Mouse (Mus musculus) forebrain, postnatal 0 days (tissue): Measurements from ENCODE around the gene Sowahb. TPM values are rescaled to one million over a fixed set of nuclear protein-coding genes. Genes with fewer than 3 reads are reported as not detected.
A peak's percentile ranks its signal among the peaks of the same experiment; 100 is the strongest.

Experiments
- ATAC-seq: fragments of 200-750 bp; cut with Nextera tagmentation; 2 replicates; pipeline ENCODE4 v1.8.0; 2017; ENCODE audit warnings: mild to moderate bottlenecking, moderate library complexity
- DNase-seq: peaks from one replicate; pipeline ENCODE4 v3.0.0-alpha.2; 2015
- H3K27ac ChIP-seq: fragments of 300-500 bp; sonication (generic); 2 replicates; pipeline ENCODE4 v1.5.1; 2014; ENCODE audit warnings: low read depth, mild to moderate bottlenecking, antibody characterized with exemption, low read length, moderate library complexity, mixed read lengths
- H3K27me3 ChIP-seq: fragments of 300-500 bp; sonication (generic); 2 replicates; pipeline ENCODE4 v1.6.1; 2014; ENCODE audit warnings: mild to moderate bottlenecking, low read length, mixed read lengths; ENCODE audit not compliant: insufficient read depth
- H3K36me3 ChIP-seq: fragments of 300-500 bp; sonication (generic); 2 replicates; pipeline ENCODE4 v1.6.1; 2014; ENCODE audit warnings: mild to moderate bottlenecking, moderate library complexity; ENCODE audit not compliant: insufficient read depth
- H3K4me1 ChIP-seq: fragments of 300-500 bp; sonication (generic); 2 replicates; pipeline ENCODE4 v1.6.1; 2014; ENCODE audit warnings: antibody characterized with exemption; ENCODE audit not compliant: insufficient read depth
- H3K4me2 ChIP-seq: fragments of 300-500 bp; sonication (generic); 2 replicates; pipeline ENCODE4 v1.6.1; 2014; ENCODE audit warnings: low read depth, mild to moderate bottlenecking, moderate library complexity
- H3K4me3 ChIP-seq: fragments of 300-500 bp; sonication (generic); 2 replicates; pipeline ENCODE4 v1.5.1; 2014; ENCODE audit warnings: low read depth, low read length, mixed read lengths
- H3K9ac ChIP-seq: fragments of 300-500 bp; sonication (generic); 2 replicates; pipeline ENCODE4 v1.6.1; 2014; ENCODE audit warnings: mild to moderate bottlenecking
- H3K9me3 ChIP-seq: fragments of 300-500 bp; sonication (generic); 2 replicates; pipeline ENCODE4 v1.6.1; 2016; ENCODE audit warnings: low read length
- CTCF ChIP-seq: sonication (generic); IDR thresholded peaks from 2 replicates; pipeline ENCODE4 v1.5.1; 2016; ENCODE audit warnings: antibody characterized with exemption, control low read depth, low read depth
- WGBS: fragments of 180-500 bp; shearing (Covaris S2); extraction: QIAGEN DNeasy Blood & Tissue Kit; methylation state at CpG from one replicate; pipeline ENCODE4 v1.1.7; 2014; 5-methylcytosine and 5-hydroxymethylcytosine counted together
- polyA plus RNA-seq: library from polyadenylated mRNA; unstranded; fragments of >200 nt; fragmentation: Nextera tagmentation; extraction: Ambion mirVana; gene quantifications from 2 replicates; pipeline ENCODE4 v1.2.1, GENCODE M21; 2015
- total RNA-seq: library from RNA; depleted of rRNA; stranded (reverse); fragments of >200 nt; gene quantifications from 2 replicates; pipeline ENCODE4 v1.2.3, GENCODE M21; 2014

The Sowahb gene
- total and polyA plus RNA-seq, 2 experiments from 2014 or later, result 0.10 to 0.12 TPM

DNA sequence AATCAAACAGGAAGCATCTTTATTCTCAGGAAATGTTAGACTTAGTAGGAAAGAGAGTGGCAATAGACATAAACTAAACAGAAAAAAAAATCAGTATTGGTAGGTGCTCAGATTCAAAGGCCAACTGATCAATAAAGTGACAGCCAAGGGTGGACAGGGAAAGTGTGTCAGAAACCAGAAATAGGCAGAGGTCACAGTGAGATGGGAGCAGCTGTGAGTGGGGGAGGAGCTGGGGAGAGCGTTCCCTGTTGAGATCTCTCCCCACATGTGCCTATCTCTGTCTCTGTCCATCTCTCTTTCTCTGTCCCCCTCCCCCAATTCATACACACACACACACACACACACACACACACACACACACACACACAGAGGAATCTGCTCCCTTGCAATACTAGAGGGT is 5.1 kb upstream of the Sowahb start:
- no peak for TF ChIP-seq CTCF
- Histone ChIP-seq H3K27ac (no peak overlapping the region), H3K4me2 (no peak overlapping the region), H3K9me3 (no peaks in the 10 kb centered on the region), H3K4me3 (no peak overlapping the region), H3K27me3 (peaks cover 3% of the 10 kb centered on the region; the same call in 1 of the 2 replicates), H3K4me1 (0 out of 2 replicates have a peak, but pooled peaks cover 6% of the 10 kb centered on the region), H3K9ac (no peak overlapping the region), H3K36me3 (no peaks in the 10 kb centered on the region)
- ATAC-seq, result no peak
- 83% methylated on average over 1 of the region's 1 CpGs for WGBS
- no peak for DNase-seq

DNA sequence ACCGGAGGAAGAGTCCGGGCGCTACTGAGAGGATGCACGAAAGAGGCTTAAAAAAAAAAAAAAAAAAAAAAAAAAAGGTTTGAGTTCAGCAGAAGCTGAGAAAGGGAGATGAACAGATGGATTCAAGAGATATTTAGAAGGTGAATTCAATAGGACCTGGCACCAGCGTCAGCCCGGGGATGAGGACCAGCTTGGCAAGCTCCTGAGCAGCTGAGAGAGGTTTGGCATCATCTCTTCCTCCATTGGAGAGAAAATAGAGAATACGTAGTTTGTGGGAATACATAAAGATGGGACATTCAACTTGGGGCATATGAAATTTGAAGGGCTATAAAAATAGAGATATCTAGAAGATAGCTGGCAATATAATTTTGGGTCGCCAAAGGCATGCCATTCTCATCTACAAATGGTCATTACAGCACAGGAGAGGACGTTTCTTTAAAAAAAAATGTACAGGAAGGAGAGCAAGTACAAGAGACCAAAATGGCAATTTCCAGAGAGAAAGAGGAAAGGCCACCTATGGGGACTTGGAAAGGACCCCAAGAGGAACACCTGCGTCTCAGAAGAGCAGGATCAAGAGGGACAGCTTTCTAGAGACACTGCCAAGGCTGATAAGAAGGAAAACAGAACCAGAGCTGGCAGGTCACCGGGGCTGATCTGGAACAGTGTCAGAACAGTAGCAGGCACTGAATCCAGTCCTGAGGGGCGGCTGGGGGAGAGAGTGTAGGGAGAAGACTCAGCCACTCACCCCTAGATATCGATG is 3.8 kb upstream of the Sowahb start:
- Histone ChIP-seq H3K36me3 (no peaks in the 10 kb centered on the region), H3K27me3 (peaks cover 17% of the 10 kb centered on the region), H3K9ac (no peak overlapping the region), H3K4me1 (peaks cover 13% of the 10 kb centered on the region), H3K4me2 (no peak overlapping the region), H3K27ac (no peak overlapping the region), H3K9me3 (no peaks in the 10 kb centered on the region), H3K4me3 (no peak overlapping the region)
- no peak for TF ChIP-seq CTCF
- DNase-seq (no peak), ATAC-seq (no peak)
- WGBS, result 47% methylated on average over 13 of the region's 13 CpGs

DNA sequence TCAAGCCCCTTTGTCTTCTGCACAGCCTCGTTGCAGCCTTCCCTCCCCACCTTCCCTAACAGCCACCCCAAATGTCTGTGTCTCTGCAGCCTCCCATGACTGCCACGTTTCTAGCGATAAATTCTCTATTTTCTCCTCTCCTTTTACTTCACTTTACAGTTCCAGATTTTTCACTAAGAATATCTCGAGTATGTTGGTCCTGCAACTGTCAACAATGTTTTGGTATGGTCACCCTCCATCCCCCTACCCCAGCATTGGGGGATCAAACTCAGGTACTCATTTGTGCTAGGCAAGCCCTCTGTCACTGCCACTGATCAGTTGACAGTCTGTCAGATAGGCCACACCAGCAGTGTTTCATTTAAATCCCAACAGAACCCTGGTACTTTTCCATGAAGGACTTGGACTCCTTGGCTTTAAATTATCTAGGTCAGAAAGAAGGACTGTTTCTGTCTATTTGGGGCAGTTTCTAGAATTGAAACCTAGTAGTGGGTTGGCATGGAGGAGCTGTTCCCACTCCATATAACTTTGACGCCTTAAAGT is 1.6 kb upstream of the Sowahb start:
- Histone ChIP-seq H3K27ac (no peak overlapping the region), H3K9me3 (no peaks in the 10 kb centered on the region), H3K4me3 (no peak overlapping the region), H3K27me3 (peaks cover 31% of the 10 kb centered on the region), H3K9ac (no peak overlapping the region), H3K4me1 (peaks cover 13% of the 10 kb centered on the region), H3K36me3 (no peaks in the 10 kb centered on the region), H3K4me2 (no peak overlapping the region)
- no peak for DNase-seq
- ATAC-seq, result no peak
- TF ChIP-seq CTCF, result no peak
- 36% methylated on average over 5 of the region's 5 CpGs for WGBS

- Histone ChIP-seq H3K9ac (peak overlapping the region; percentile 33), H3K36me3 (no peaks in the 10 kb centered on the region), H3K9me3 (no peaks in the 10 kb centered on the region), H3K27ac (no peak overlapping the region), H3K4me3 (peak overlapping the region; percentile 49), H3K27me3 (peaks cover 31% of the 10 kb centered on the region), H3K4me1 (peaks cover 13% of the 10 kb centered on the region), H3K4me2 (peak overlapping the region; percentile 94)
- TF ChIP-seq CTCF, result no peak
- WGBS, result 2% methylated on average over 19 of the region's 19 CpGs
- ATAC-seq (peak; percentile 8; the same call in 1 of the 2 replicates), DNase-seq (no peak)
Observed at GRCm38 (mm10) chr5:93045371-93045714, 521 bp upstream of the Sowahb start.

DNA sequence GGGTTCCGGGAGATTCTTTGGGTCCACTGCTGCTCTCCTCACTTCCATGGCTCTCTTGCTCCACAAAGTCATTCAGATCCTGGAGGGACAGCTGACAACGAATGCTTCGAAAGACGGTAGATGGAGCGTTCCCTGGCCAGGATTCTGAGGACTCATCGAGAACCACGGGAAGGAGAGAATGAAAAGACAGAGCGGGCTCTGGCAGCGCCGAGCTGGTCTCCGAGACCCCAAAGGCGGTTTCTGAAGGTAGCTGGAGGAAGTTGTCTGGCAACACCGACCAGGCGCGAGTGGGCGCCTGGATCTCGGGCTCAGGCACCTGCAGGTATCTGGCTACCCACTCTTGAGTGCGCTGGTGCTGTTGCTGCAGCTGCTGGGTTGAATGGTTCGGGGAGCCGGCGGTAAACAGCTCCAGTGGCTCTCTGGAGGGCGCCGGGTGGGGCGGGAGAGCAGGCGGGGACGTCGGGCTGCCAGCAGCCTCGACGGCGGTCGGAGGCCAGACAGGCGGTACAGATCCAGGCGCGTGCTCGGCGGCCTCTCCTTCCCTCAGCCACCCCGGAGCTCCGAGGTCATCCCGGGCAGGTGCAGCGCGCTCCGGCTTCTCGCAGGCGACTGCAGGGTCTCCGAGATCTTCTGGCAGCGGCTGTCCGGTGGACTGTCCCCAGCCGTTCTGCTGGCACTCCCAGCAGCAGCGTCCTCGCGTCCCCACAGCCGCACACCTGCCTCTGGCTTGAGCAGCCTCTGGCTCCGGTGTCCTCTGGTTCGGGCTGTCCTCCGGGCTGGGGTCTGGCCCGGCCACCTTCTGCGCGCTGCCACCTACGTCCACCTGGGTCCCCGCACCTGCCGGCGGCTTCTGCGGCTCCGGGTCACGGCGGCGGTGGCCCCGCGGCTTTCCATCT is 886 bp downstream of the Sowahb start:
- no peaks in the 10 kb centered on the region for H3K9me3 ChIP-seq
- no peaks in the 10 kb centered on the region for H3K36me3 ChIP-seq
- H3K9ac ChIP-seq, result peak overlapping the region; percentile 33; the same call in 1 of the 2 replicates
- H3K4me3 ChIP-seq, result peak overlapping the region; percentile 49
- H3K4me2 ChIP-seq, result peak overlapping the region; percentile 94
- no peak overlapping the region for H3K27ac ChIP-seq
- peaks cover 13% of the 10 kb centered on the region for H3K4me1 ChIP-seq
- 4% methylated on average over 69 of the region's 69 CpGs for WGBS
- no peak for TF ChIP-seq CTCF
- H3K27me3 ChIP-seq, result peaks cover 31% of the 10 kb centered on the region
- no peak for ATAC-seq
- DNase-seq, result no peak

DNA sequence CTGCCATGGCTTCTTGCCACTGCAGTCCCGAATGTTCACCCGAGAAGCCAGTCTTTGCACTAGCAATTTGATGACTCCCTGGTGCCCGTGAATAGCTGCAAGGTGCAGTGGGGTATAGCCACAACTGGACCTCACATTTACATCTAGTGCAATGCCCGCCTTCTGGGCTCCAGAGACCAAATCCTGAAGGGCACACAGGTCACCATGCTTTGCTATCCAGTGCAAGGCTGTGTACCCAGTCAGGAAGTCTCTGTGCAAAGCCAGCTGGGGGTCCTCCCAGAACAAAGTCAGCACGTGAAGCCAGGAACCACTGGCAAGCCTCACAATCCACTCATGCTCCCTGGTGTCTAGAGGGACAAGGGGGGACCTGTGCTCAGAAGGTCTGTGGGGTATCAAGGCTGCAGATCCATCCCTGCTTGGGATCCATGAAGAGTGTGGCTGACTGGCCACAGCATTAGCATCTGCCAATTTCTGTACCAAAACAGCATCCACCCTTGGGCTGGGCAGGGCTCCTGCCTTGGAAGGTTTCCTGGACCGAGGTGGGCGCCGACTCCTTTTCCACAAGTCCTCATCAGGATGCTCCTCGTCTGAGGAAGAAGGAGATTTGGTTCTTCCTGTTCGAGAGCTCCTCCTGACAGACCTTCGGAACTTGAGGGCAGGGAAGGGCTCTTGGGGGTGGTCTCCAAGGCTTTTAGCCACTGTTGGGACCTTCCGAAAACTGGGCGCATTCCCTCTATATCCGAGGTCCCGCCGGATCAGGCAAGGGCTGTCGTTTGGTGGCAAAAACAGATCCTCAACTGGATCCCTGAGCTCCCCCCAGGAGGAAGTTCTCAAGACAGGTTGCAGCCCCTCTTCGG is 1.8 kb downstream of the Sowahb start:
- TF ChIP-seq CTCF, result no peak
- H3K4me1 ChIP-seq, result peaks cover 13% of the 10 kb centered on the region
- H3K4me3 ChIP-seq, result 0 out of 2 replicates have a peak overlapping the region, but pooled peaks have one; percentile 49
- H3K9ac ChIP-seq, result no peak overlapping the region
- DNase-seq (no peak), ATAC-seq (no peak)
- H3K27me3 ChIP-seq, result peaks cover 31% of the 10 kb centered on the region
- no peaks in the 10 kb centered on the region for H3K9me3 ChIP-seq
- H3K4me2 ChIP-seq, result no peak overlapping the region
- H3K36me3 ChIP-seq, result no peaks in the 10 kb centered on the region
- H3K27ac ChIP-seq, result no peak overlapping the region
- 41% methylated on average over 18 of the region's 18 CpGs for WGBS
